Mouse (Mus musculus) kidney, embryonic 15.5 days (tissue): Measurements from ENCODE around the gene Gm11084. TPM values are rescaled to one million over a fixed set of nuclear protein-coding genes. Genes with fewer than 3 reads are reported as not detected.

Source experiments
- ATAC-seq: fragments of 200-750 bp; cut with Nextera tagmentation; replicated peaks from 2 replicates; pipeline ENCODE4 v1.8.0; 2017; ENCODE audit warnings: moderate TSS enrichment; ENCODE audit not compliant: low FRiP score
- H3K27ac ChIP-seq: fragments of 300-500 bp; sonication (generic); 2 replicates; pipeline ENCODE4 v1.5.1; 2015; ENCODE audit warnings: mild to moderate bottlenecking, inconsistent platforms
- H3K27me3 ChIP-seq: fragments of 300-500 bp; sonication (generic); 2 replicates; pipeline ENCODE4 v1.6.1; 2015; ENCODE audit warnings: inconsistent platforms
- H3K36me3 ChIP-seq: fragments of 300-500 bp; sonication (generic); 2 replicates; pipeline ENCODE4 v1.6.1; 2015; ENCODE audit warnings: inconsistent platforms
- H3K4me1 ChIP-seq: fragments of 300-500 bp; sonication (generic); 2 replicates; pipeline ENCODE4 v1.6.1; 2015; ENCODE audit warnings: inconsistent platforms
- H3K4me2 ChIP-seq: fragments of 300-500 bp; sonication (generic); 2 replicates; pipeline ENCODE4 v1.6.1; 2015; ENCODE audit warnings: moderate library complexity, mild to moderate bottlenecking, inconsistent platforms
- H3K4me3 ChIP-seq: fragments of 300-500 bp; sonication (generic); replicated peaks from 2 replicates; pipeline ENCODE4 v1.5.1; 2015; ENCODE audit warnings: mild to moderate bottlenecking, inconsistent platforms
- H3K9ac ChIP-seq: fragments of 300-500 bp; sonication (generic); 2 replicates; pipeline ENCODE4 v1.6.1; 2015; ENCODE audit warnings: mild to moderate bottlenecking, inconsistent platforms
- H3K9me3 ChIP-seq: fragments of 300-500 bp; sonication (generic); replicated peaks from 2 replicates; pipeline ENCODE4 v1.6.1; 2016; ENCODE audit warnings: inconsistent platforms
- WGBS: fragments of 180-500 bp; shearing (Covaris S2); methylation state at CpG from one replicate; pipeline ENCODE4 v1.1.7; 2015; ENCODE audit warnings: mixed read lengths; 5-methylcytosine and 5-hydroxymethylcytosine counted together
- polyA plus RNA-seq: library from polyadenylated mRNA; unstranded; fragments of >200 nt; fragmentation: Nextera tagmentation; extraction: Ambion mirVana; gene quantifications from 2 replicates; pipeline ENCODE4 v1.2.1, GENCODE M21; 2015

Gm11084 gene
- polyA plus RNA-seq, 1 experiment from 2014 or later, result not detected

GRCm38 (mm10) chr2:72977272-72977671, 9.2 kb downstream of the Gm11084 start:
- Histone ChIP-seq H3K36me3 (no peaks in the 10 kb centered on the region), H3K4me3 (peak overlapping the region; percentile 23), H3K9me3 (no peaks in the 10 kb centered on the region), H3K4me2 (peak overlapping the region; percentile 47), H3K27ac (no peak overlapping the region), H3K27me3 (no peaks in the 10 kb centered on the region), H3K9ac (no peak overlapping the region), H3K4me1 (peaks cover 16% of the 10 kb centered on the region)
- no peak for ATAC-seq
- 65% methylated on average over 1 of the region's 1 CpGs for WGBS

- H3K36me3 ChIP-seq, result peaks cover 3% of the 10 kb centered on the region
- H3K4me2 ChIP-seq, result no peak overlapping the region
- H3K4me3 ChIP-seq, result no peak overlapping the region
These were observed 10.5 kb downstream of the Gm11084 start for GRCm38 (mm10) chr2:72976036-72976435.

GRCm38 (mm10) chr2:72970831-72971230, 15.7 kb downstream of the Gm11084 start:
- WGBS, result 92% methylated on average over 6 of the region's 6 CpGs
- H3K36me3 ChIP-seq, result peaks cover 43% of the 10 kb centered on the region
- peaks cover 4% of the 10 kb centered on the region for H3K4me1 ChIP-seq
- no peaks in the 10 kb centered on the region for H3K9me3 ChIP-seq
- H3K4me3 ChIP-seq, result no peak overlapping the region
- no peaks in the 10 kb centered on the region for H3K27me3 ChIP-seq
- no peak overlapping the region for H3K27ac ChIP-seq
- no peak overlapping the region for H3K4me2 ChIP-seq
- no peak overlapping the region for H3K9ac ChIP-seq
- no peak for ATAC-seq

More at GRCm38 (mm10) chr2:72976036-72976435, 10.5 kb downstream of the Gm11084 start:
- Histone ChIP-seq H3K9ac (no peak overlapping the region), H3K27me3 (no peaks in the 10 kb centered on the region), H3K9me3 (no peaks in the 10 kb centered on the region), H3K27ac (no peak overlapping the region), H3K4me1 (peaks cover 16% of the 10 kb centered on the region)
- ATAC-seq, result no peak

GRCm38 (mm10) chr2:72970302-72970701, 16.2 kb downstream of the Gm11084 start:
- WGBS, result 93% methylated on average over 4 of the region's 4 CpGs
- ATAC-seq, result no peak
- Histone ChIP-seq H3K9me3 (no peaks in the 10 kb centered on the region), H3K27me3 (no peaks in the 10 kb centered on the region), H3K9ac (no peak overlapping the region), H3K4me1 (no peaks in the 10 kb centered on the region), H3K4me3 (no peak overlapping the region), H3K4me2 (no peak overlapping the region), H3K27ac (no peak overlapping the region), H3K36me3 (peaks cover 43% of the 10 kb centered on the region)

GRCm38 (mm10) chr2:72968536-72968935, 18.0 kb downstream of the Gm11084 start:
- 88% methylated on average over 1 of the region's 1 CpGs for WGBS
- peaks cover 43% of the 10 kb centered on the region for H3K36me3 ChIP-seq
- no peak overlapping the region for H3K27ac ChIP-seq
- H3K9ac ChIP-seq, result no peak overlapping the region
- no peaks in the 10 kb centered on the region for H3K27me3 ChIP-seq
- ATAC-seq, result no peak
- no peaks in the 10 kb centered on the region for H3K9me3 ChIP-seq
- H3K4me1 ChIP-seq, result no peaks in the 10 kb centered on the region
- H3K4me3 ChIP-seq, result no peak overlapping the region
- no peak overlapping the region for H3K4me2 ChIP-seq

GRCm38 (mm10) chr2:72965450-72965849, 21.1 kb downstream of the Gm11084 start:
- 92% methylated on average over 2 of the region's 2 CpGs for WGBS
- H3K36me3 ChIP-seq, result peaks cover 50% of the 10 kb centered on the region
- no peaks in the 10 kb centered on the region for H3K9me3 ChIP-seq
- ATAC-seq, result no peak
- H3K27me3 ChIP-seq, result no peaks in the 10 kb centered on the region
- H3K9ac ChIP-seq, result no peak overlapping the region
- H3K27ac ChIP-seq, result no peak overlapping the region
- no peaks in the 10 kb centered on the region for H3K4me1 ChIP-seq
- no peak overlapping the region for H3K4me3 ChIP-seq
- no peak overlapping the region for H3K4me2 ChIP-seq

- Histone ChIP-seq H3K4me2 (no peak overlapping the region), H3K27ac (no peak overlapping the region), H3K27me3 (no peaks in the 10 kb centered on the region), H3K4me1 (no peaks in the 10 kb centered on the region), H3K4me3 (no peak overlapping the region), H3K9me3 (no peaks in the 10 kb centered on the region), H3K36me3 (peaks cover 71% of the 10 kb centered on the region), H3K9ac (no peak overlapping the region)
- 94% methylated on average over 3 of the region's 3 CpGs for WGBS
- ATAC-seq, result no peak
These were observed 30.1 kb downstream of the Gm11084 start for GRCm38 (mm10) chr2:72956415-72956814.

- WGBS, result 94% methylated on average over 3 of the region's 3 CpGs
- no peak for ATAC-seq
These were observed 33.5 kb downstream of the Gm11084 start for GRCm38 (mm10) chr2:72952979-72953378.

GRCm38 (mm10) chr2:72935937-72936336, 50.6 kb downstream of the Gm11084 start:
- Histone ChIP-seq H3K4me1 (no peaks in the 10 kb centered on the region), H3K4me2 (no peak overlapping the region), H3K27ac (no peak overlapping the region), H3K36me3 (peaks cover 34% of the 10 kb centered on the region), H3K4me3 (no peak overlapping the region), H3K9ac (no peak overlapping the region), H3K9me3 (no peaks in the 10 kb centered on the region), H3K27me3 (no peaks in the 10 kb centered on the region)
- no peak for ATAC-seq
- 5% methylated on average over 1 of the region's 1 CpGs for WGBS

More at GRCm38 (mm10) chr2:72952979-72953378, 33.5 kb downstream of the Gm11084 start:
- no peak overlapping the region for H3K9ac ChIP-seq
- H3K27me3 ChIP-seq, result no peaks in the 10 kb centered on the region
- no peak overlapping the region for H3K27ac ChIP-seq
- H3K36me3 ChIP-seq, result peaks cover 60% of the 10 kb centered on the region
- H3K4me3 ChIP-seq, result no peak overlapping the region
- H3K4me1 ChIP-seq, result no peaks in the 10 kb centered on the region
- H3K9me3 ChIP-seq, result no peaks in the 10 kb centered on the region
- H3K4me2 ChIP-seq, result no peak overlapping the region

GRCm38 (mm10) chr2:72932186-72932585, 54.3 kb downstream of the Gm11084 start:
- no peak overlapping the region for H3K9ac ChIP-seq
- H3K27me3 ChIP-seq, result no peaks in the 10 kb centered on the region
- no peak for ATAC-seq
- peaks cover 13% of the 10 kb centered on the region for H3K36me3 ChIP-seq
- no peak overlapping the region for H3K27ac ChIP-seq
- no peaks in the 10 kb centered on the region for H3K9me3 ChIP-seq
- H3K4me2 ChIP-seq, result no peak overlapping the region
- H3K4me3 ChIP-seq, result no peak overlapping the region
- H3K4me1 ChIP-seq, result no peaks in the 10 kb centered on the region

GRCm38 (mm10) chr2:72924981-72925380, 61.5 kb downstream of the Gm11084 start:
- no peaks in the 10 kb centered on the region for H3K4me1 ChIP-seq
- no peak for ATAC-seq
- H3K4me3 ChIP-seq, result no peak overlapping the region
- WGBS, result 80% methylated on average over 10 of the region's 10 CpGs
- H3K27ac ChIP-seq, result no peak overlapping the region
- no peak overlapping the region for H3K9ac ChIP-seq
- H3K36me3 ChIP-seq, result no peaks in the 10 kb centered on the region
- no peak overlapping the region for H3K4me2 ChIP-seq
- H3K9me3 ChIP-seq, result no peaks in the 10 kb centered on the region
- no peaks in the 10 kb centered on the region for H3K27me3 ChIP-seq
